In genomic region chr11:16752007-16752348, GRCm38 (mm10) we compare ENCODE assay signal across 8 mouse cellular contexts. TPM values are rescaled to one million over a fixed set of nuclear protein-coding genes. Genes with fewer than 3 reads are reported as not detected.
DNase-seq lines count a peak whose midpoint lies in the region; ATAC-seq and TF ChIP-seq lines count a peak whose summit lies in the region.

Egfr (plus strand) TSS chr11:16752203.

- H3K36me3 ChIP-seq in hindbrain, embryonic 12.5 days, result no peaks in the 10 kb centered on the region

- peak; percentile 85 for ATAC-seq in hindbrain, embryonic 12.5 days (ENCODE audit: low FRiP score)

- H3K4me2 ChIP-seq in hindbrain, embryonic 12.5 days (replicated peaks), result peak within 1 kb of the TSS; percentile 97

- H3K27ac ChIP-seq in cerebellum, adult 2 months (ENCODE audit: insufficient read depth, low read length), result no peak within 1 kb of the TSS
- H3K27ac ChIP-seq in gastrocnemius, adult 2 months, result peak within 1 kb of the TSS; percentile 91
- no peak within 1 kb of the TSS for H3K27ac ChIP-seq in hindbrain, embryonic 12.5 days

- H3K9me3 ChIP-seq in hindbrain, embryonic 12.5 days (replicated peaks), result no peaks in the 10 kb centered on the region

- WGBS in cerebellum, adult 2 months, result under 1% methylated on average over 21 of the region's 21 CpGs
- 0% methylated on average over 19 of the region's 21 CpGs for WGBS in hindbrain, embryonic 12.5 days

- TF ChIP-seq CTCF in cerebellum, adult 2 months (IDR thresholded peaks at IDR 0.05; ENCODE audit: borderline replicate concordance, insufficient read depth, low read depth, low read length), result no peak
- no peak for TF ChIP-seq CTCF in gastrocnemius, adult 2 months (IDR thresholded peaks at IDR 0.05)

- peak within 1 kb of the TSS; percentile 59 for H3K9ac ChIP-seq in hindbrain, embryonic 12.5 days

- H3K27me3 ChIP-seq in cerebellum, adult 2 months (ENCODE audit: control insufficient read depth, insufficient read depth, low read length), result no peaks in the 10 kb centered on the region
- H3K27me3 ChIP-seq in hindbrain, embryonic 12.5 days, result peaks cover 43% of the 10 kb centered on the region

- no peaks in the 10 kb centered on the region for H3K4me1 ChIP-seq in cerebellum, adult 2 months (ENCODE audit: control insufficient read depth, insufficient read depth, low read length)
- H3K4me1 ChIP-seq in hindbrain, embryonic 12.5 days, result peaks cover 7% of the 10 kb centered on the region; the same call in 1 of the 2 replicates

- TF ChIP-seq POLR2A in cerebellum, adult 2 months (IDR thresholded peaks at IDR 0.05; ENCODE audit: borderline replicate concordance, insufficient read depth, low read length), result no peak

- peak; percentile 80 for DNase-seq in R1 (ENCODE audit: low read depth, low spot score)
- DNase-seq in cerebellum, adult 2 months, result peak; percentile 24 to 27
- peak; percentile 88 for DNase-seq in gastrocnemius, adult 2 months
- peak in 1 of 2 experiments; percentile 29 for DNase-seq in layer of hippocampus, postnatal 25 days (ENCODE audit: extremely low spot score in 1 of 2, low spot score in 1 of 2)
- DNase-seq in lung, postnatal 25 days (ENCODE audit: low spot score), result peak; percentile 77
- DNase-seq in right cerebral cortex, postnatal 14 days, result peak; percentile 22
- DNase-seq in spleen, postnatal 4 days (ENCODE audit: low spot score in 2 of 2), result no peak

- peak within 1 kb of the TSS; percentile 43 for H3K4me3 ChIP-seq in cerebellum, adult 2 months (replicated peaks; ENCODE audit: insufficient read depth, low read depth, low read length)
- peak within 1 kb of the TSS; percentile 78 for H3K4me3 ChIP-seq in gastrocnemius, adult 2 months
- peak within 1 kb of the TSS; percentile 56 for H3K4me3 ChIP-seq in hindbrain, embryonic 12.5 days

- intact Hi-C loops in gastrocnemius, adult 2 months (cut with DNase I), result loop anchor here (5.0 kb wide), 2 partner anchors 115 to 225 kb away; no protein-coding TSS in a partner anchor

RNA-seq across cellular contexts. Expression of gene Egfr, which starts in this region (rescaled TPM):
- 3.9 and 4.8 TPM in 2 replicates for polyA plus RNA-seq in cerebellum, adult 2 months (2012; rRNA removed)
- 10 to 100 TPM; 12.2 to 14.7 TPM for total RNA-seq in gastrocnemius, adult 2 months (2021)
- polyA plus RNA-seq in hindbrain, embryonic 12.5 days (2016; fragmentation: Nextera tagmentation; extraction: Ambion mirVana), result 6.7 and 8.1 TPM in 2 replicates
- total RNA-seq in layer of hippocampus, postnatal 25 days (2021), result 10 to 100 TPM; 15.1 to 18.4 TPM

Comparison
In these comparisons a context has a peak if more than half of its experiments do, and no peak if none do; other contexts are left out.
1. DNase-seq: peak in R1 (single experiment), cerebellum, adult 2 months (2 of 2), gastrocnemius, adult 2 months (single experiment), lung, postnatal 25 days (single experiment) and right cerebral cortex, postnatal 14 days (single experiment); none in spleen, postnatal 4 days (0 of 2).
2. Peak in every context shown above with its lines, with median percentiles within 50 percentile points of each other: H3K4me3 ChIP-seq.